Mouse (Mus musculus): ENCODE measurements around the gene Xpo6. TPM values are rescaled to one million over a fixed set of nuclear protein-coding genes. Genes with fewer than 3 reads are reported as not detected.

The Xpo6 gene
- polyA plus RNA-seq, 1 experiment from 2014 or later: 67.5 TPM

GRCm38 (mm10) chr7:126240814-126241360 is 40.6 kb upstream of the Xpo6 start:
- Histone ChIP-seq H3K4me2 (no peak overlapping the region), H3K4me3 (ENCODE audit: low read depth, low read length) (no peak overlapping the region), H3K9me3 (ENCODE audit: low read depth, low read length) (no peaks in the 10 kb centered on the region), H3K27ac (ENCODE audit: low read depth) (no peak overlapping the region), H3K27me3 (ENCODE audit: insufficient read depth, low read length) (no peaks in the 10 kb centered on the region), H3K9ac (no peak overlapping the region), H3K4me1 (ENCODE audit: insufficient read depth) (no peaks in the 10 kb centered on the region), H3K36me3 (ENCODE audit: insufficient read depth) (no peaks in the 10 kb centered on the region)
- WGBS: 77% methylated on average over 14 of the region's 14 CpGs
- ATAC-seq (ENCODE audit: insufficient read depth) (no peak), DNase-seq (no peak)
- TF ChIP-seq CTCF (IDR thresholded peaks at IDR 0.05; ENCODE audit: low read depth): no peak

GRCm38 (mm10) chr7:126236794-126237192 is 36.5 kb upstream of the Xpo6 start:
- Histone ChIP-seq H3K9ac (no peak overlapping the region), H3K27me3 (ENCODE audit: insufficient read depth, low read length) (no peaks in the 10 kb centered on the region), H3K9me3 (ENCODE audit: low read depth, low read length) (no peaks in the 10 kb centered on the region), H3K4me1 (ENCODE audit: insufficient read depth) (no peaks in the 10 kb centered on the region), H3K27ac (ENCODE audit: low read depth) (no peak overlapping the region), H3K4me2 (no peak overlapping the region), H3K4me3 (ENCODE audit: low read depth, low read length) (no peak overlapping the region), H3K36me3 (ENCODE audit: insufficient read depth) (no peaks in the 10 kb centered on the region)
- TF ChIP-seq CTCF (IDR thresholded peaks at IDR 0.05; ENCODE audit: low read depth): no peak
- ATAC-seq (ENCODE audit: insufficient read depth) (no peak), DNase-seq (no peak)
- WGBS: 38% methylated on average over 5 of the region's 5 CpGs

GRCm38 (mm10) chr7:126236083-126236793 is 35.9 kb upstream of the Xpo6 start:
- Histone ChIP-seq H3K27me3 (ENCODE audit: insufficient read depth, low read length) (no peaks in the 10 kb centered on the region), H3K9me3 (ENCODE audit: low read depth, low read length) (no peaks in the 10 kb centered on the region), H3K4me2 (no peak overlapping the region), H3K9ac (no peak overlapping the region), H3K27ac (ENCODE audit: low read depth) (no peak overlapping the region), H3K4me1 (ENCODE audit: insufficient read depth) (no peaks in the 10 kb centered on the region), H3K4me3 (ENCODE audit: low read depth, low read length) (no peak overlapping the region), H3K36me3 (ENCODE audit: insufficient read depth) (no peaks in the 10 kb centered on the region)
- DNase-seq (no peak), ATAC-seq (ENCODE audit: insufficient read depth) (no peak)
- 39% methylated on average over 11 of the region's 11 CpGs for WGBS
- TF ChIP-seq CTCF (IDR thresholded peaks at IDR 0.05; ENCODE audit: low read depth): no peak

GRCm38 (mm10) chr7:126234611-126235010 is 34.3 kb upstream of the Xpo6 start:
- H3K4me2 ChIP-seq: no peak overlapping the region
- DNase-seq: no peak
- H3K4me3 ChIP-seq (ENCODE audit: low read depth, low read length): no peak overlapping the region
- H3K27ac ChIP-seq (ENCODE audit: low read depth): no peak overlapping the region
- no peak for ATAC-seq (ENCODE audit: insufficient read depth)
- no peaks in the 10 kb centered on the region for H3K4me1 ChIP-seq (ENCODE audit: insufficient read depth)
- TF ChIP-seq CTCF (IDR thresholded peaks at IDR 0.05; ENCODE audit: low read depth): no peak
- H3K9ac ChIP-seq: no peak overlapping the region
- no peaks in the 10 kb centered on the region for H3K27me3 ChIP-seq (ENCODE audit: insufficient read depth, low read length)
- H3K9me3 ChIP-seq (ENCODE audit: low read depth, low read length): no peaks in the 10 kb centered on the region
- 72% methylated on average over 3 of the region's 3 CpGs for WGBS
- H3K36me3 ChIP-seq (ENCODE audit: insufficient read depth): no peaks in the 10 kb centered on the region

GRCm38 (mm10) chr7:126232345-126233071 is 32.2 kb upstream of the Xpo6 start:
- no peaks in the 10 kb centered on the region for H3K4me1 ChIP-seq (ENCODE audit: insufficient read depth)
- H3K36me3 ChIP-seq (ENCODE audit: insufficient read depth): no peaks in the 10 kb centered on the region
- H3K4me3 ChIP-seq (ENCODE audit: low read depth, low read length): no peak overlapping the region
- H3K9me3 ChIP-seq (ENCODE audit: low read depth, low read length): no peaks in the 10 kb centered on the region
- no peak for DNase-seq
- TF ChIP-seq CTCF (IDR thresholded peaks at IDR 0.05; ENCODE audit: low read depth): no peak
- H3K27ac ChIP-seq (ENCODE audit: low read depth): no peak overlapping the region
- no peak overlapping the region for H3K9ac ChIP-seq
- H3K27me3 ChIP-seq (ENCODE audit: insufficient read depth, low read length): no peaks in the 10 kb centered on the region
- no peak for ATAC-seq (ENCODE audit: insufficient read depth)
- WGBS: 51% methylated on average over 7 of the region's 8 CpGs
- H3K4me2 ChIP-seq: no peak overlapping the region

- Histone ChIP-seq H3K9me3 (ENCODE audit: low read depth, low read length) (no peaks in the 10 kb centered on the region), H3K4me1 (ENCODE audit: insufficient read depth) (no peaks in the 10 kb centered on the region), H3K9ac (no peak overlapping the region), H3K4me3 (ENCODE audit: low read depth, low read length) (no peak overlapping the region), H3K36me3 (ENCODE audit: insufficient read depth) (no peaks in the 10 kb centered on the region), H3K27me3 (ENCODE audit: insufficient read depth, low read length) (no peaks in the 10 kb centered on the region), H3K4me2 (no peak overlapping the region), H3K27ac (ENCODE audit: low read depth) (no peak overlapping the region)
- TF ChIP-seq CTCF (IDR thresholded peaks at IDR 0.05; ENCODE audit: low read depth): no peak
- DNase-seq: no peak
- 57% methylated on average over 8 of the region's 8 CpGs for WGBS
- ATAC-seq (ENCODE audit: insufficient read depth): no peak
Measured at GRCm38 (mm10) chr7:126230357-126231148, 30.3 kb upstream of the Xpo6 start.

- WGBS: 29% methylated on average over 5 of the region's 5 CpGs
- H3K9me3 ChIP-seq (ENCODE audit: low read depth, low read length): no peaks in the 10 kb centered on the region
- no peaks in the 10 kb centered on the region for H3K4me1 ChIP-seq (ENCODE audit: insufficient read depth)
- no peak overlapping the region for H3K27ac ChIP-seq (ENCODE audit: low read depth)
- H3K9ac ChIP-seq: no peak overlapping the region
- no peaks in the 10 kb centered on the region for H3K27me3 ChIP-seq (ENCODE audit: insufficient read depth, low read length)
- H3K36me3 ChIP-seq (ENCODE audit: insufficient read depth): no peaks in the 10 kb centered on the region
- DNase-seq: no peak
- no peak overlapping the region for H3K4me2 ChIP-seq
- TF ChIP-seq CTCF (IDR thresholded peaks at IDR 0.05; ENCODE audit: low read depth): no peak
- no peak for ATAC-seq (ENCODE audit: insufficient read depth)
- H3K4me3 ChIP-seq (ENCODE audit: low read depth, low read length): no peak overlapping the region
Measured at GRCm38 (mm10) chr7:126226136-126226535, 25.8 kb upstream of the Xpo6 start.

All from lung, embryonic 14.5 days (tissue).